Mouse (Mus musculus) stomach, postnatal 0 days (tissue): ENCODE measurements at regions not wholly inside any gene's neighbourhood (a gene's known extent, or its start where the extent isn't known, plus 50 kb on each side); places are given as distances from the start of the nearest gene placed in this dataset.
"Not testable (repeated sequence)": the region's sequence is repeated elsewhere in the genome, so short reads cannot be mapped to it uniquely, and the experiment has no call there.

Experiments used
- ATAC-seq: fragments of 200-750 bp; cut with Nextera tagmentation; 2 replicates; pipeline ENCODE4 v1.8.0; 2017; ENCODE audit not compliant: low FRiP score, low TSS enrichment
- DNase-seq: peaks from one replicate; pipeline ENCODE4 v3.0.0-alpha.2; 2016; ENCODE audit warnings: low spot score
- H3K27ac ChIP-seq: fragments of 300-500 bp; sonication (generic); replicated peaks from 2 replicates; pipeline ENCODE4 v1.5.1; 2014; ENCODE audit warnings: mild to moderate bottlenecking, control low read depth
- H3K27me3 ChIP-seq: fragments of 300-500 bp; sonication (generic); 2 replicates; pipeline ENCODE4 v1.6.1; 2014; ENCODE audit warnings: low read length; ENCODE audit not compliant: control insufficient read depth, insufficient read depth
- H3K36me3 ChIP-seq: fragments of 300-500 bp; sonication (generic); 2 replicates; pipeline ENCODE4 v1.6.1; 2014; ENCODE audit warnings: low read length, mixed read lengths; ENCODE audit not compliant: control insufficient read depth, insufficient read depth
- H3K4me1 ChIP-seq: fragments of 300-500 bp; sonication (generic); replicated peaks from 2 replicates; pipeline ENCODE4 v1.6.1; 2014; ENCODE audit warnings: antibody characterized with exemption; ENCODE audit not compliant: control insufficient read depth, insufficient read depth
- H3K4me2 ChIP-seq: fragments of 300-500 bp; sonication (generic); replicated peaks from 2 replicates; pipeline ENCODE4 v1.6.1; 2014; ENCODE audit warnings: low read depth, mild to moderate bottlenecking, control low read depth, moderate library complexity
- H3K4me3 ChIP-seq: fragments of 300-500 bp; sonication (generic); 2 replicates; pipeline ENCODE4 v1.5.1; 2014; ENCODE audit warnings: low read depth, low read length, control low read depth
- H3K9ac ChIP-seq: fragments of 300-500 bp; sonication (generic); 2 replicates; pipeline ENCODE4 v1.6.1; 2014; ENCODE audit warnings: mild to moderate bottlenecking, low read length, control low read depth, mixed read lengths
- H3K9me3 ChIP-seq: fragments of 300-500 bp; sonication (generic); 2 replicates; pipeline ENCODE4 v1.6.1; 2016; ENCODE audit warnings: low read length; ENCODE audit not compliant: control insufficient read depth
- CTCF ChIP-seq: IDR thresholded peaks from 2 replicates; pipeline ENCODE4 v1.5.1; 2016; ENCODE audit warnings: antibody characterized with exemption, low read depth, mild to moderate bottlenecking, moderate library complexity
- EP300 ChIP-seq: optimal IDR thresholded peaks from 2 replicates; pipeline ENCODE3; 2016; ENCODE audit warnings: antibody characterized with exemption
- WGBS: fragments of 180-500 bp; shearing (Covaris S2); extraction: QIAGEN DNeasy Blood & Tissue Kit; methylation state at CpG from one replicate; pipeline ENCODE4 v1.1.7; 2014; 5-methylcytosine and 5-hydroxymethylcytosine counted together

DNA sequence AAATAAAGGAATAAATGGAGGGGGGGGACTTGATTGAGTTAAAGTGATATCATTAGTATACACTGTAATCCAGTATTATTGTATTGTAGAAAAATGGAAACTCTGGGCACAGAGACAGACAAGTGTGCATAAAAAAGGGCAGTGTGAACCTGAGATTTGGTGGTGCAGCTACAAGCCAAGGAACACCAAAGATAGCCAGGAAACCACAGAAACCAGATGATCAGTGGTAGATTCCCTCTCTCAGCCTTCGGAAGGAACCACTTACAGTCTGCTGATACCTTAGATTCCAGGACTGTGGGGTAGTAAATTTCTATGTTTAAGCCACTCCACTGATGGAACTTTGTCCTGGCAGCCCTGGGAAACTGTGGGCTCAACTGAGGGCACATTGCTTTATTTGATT, 97.1 kb downstream of the Phlda1 start:
- Histone ChIP-seq H3K27me3 (no peaks in the 10 kb centered on the region), H3K4me3 (no peak overlapping the region), H3K36me3 (no peaks in the 10 kb centered on the region), H3K9ac (no peak overlapping the region), H3K4me2 (no peak overlapping the region), H3K9me3 (no peaks in the 10 kb centered on the region), H3K27ac (no peak overlapping the region), H3K4me1 (peaks cover 9% of the 10 kb centered on the region; the same call in 1 of the 2 replicates)
- DNase-seq (no peak), ATAC-seq (no peak)
- 84% methylated on average over 1 of the region's 1 CpGs for WGBS
- TF ChIP-seq EP300: no peak
- no peak for TF ChIP-seq CTCF

DNA sequence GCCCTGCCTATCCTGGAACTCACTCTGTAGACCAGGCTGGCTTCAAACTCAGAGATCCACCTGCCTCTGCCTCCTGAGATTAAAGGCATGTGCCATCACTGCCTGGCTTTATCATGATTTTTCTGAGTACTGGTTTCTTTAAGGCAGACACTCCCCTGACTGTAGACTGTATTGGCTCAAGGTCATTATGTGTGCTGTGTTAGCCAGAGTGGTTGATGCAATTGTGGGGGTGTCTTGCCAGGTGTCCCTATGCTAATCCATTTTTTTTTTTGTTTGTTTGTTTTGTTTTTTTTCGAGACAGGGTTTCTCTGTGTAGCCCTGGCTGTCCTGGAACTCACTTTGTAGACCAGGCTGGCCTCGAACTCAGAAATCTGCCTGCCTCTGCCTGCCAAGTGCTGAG, 101.3 kb downstream of the Phlda1 start:
- not testable (repeated sequence) for H3K9ac ChIP-seq, ATAC-seq, H3K4me3 ChIP-seq, H3K27me3 ChIP-seq, H3K27ac ChIP-seq, H3K36me3 ChIP-seq, DNase-seq, H3K4me2 ChIP-seq, H3K4me1 ChIP-seq, H3K9me3 ChIP-seq
- 95% methylated on average over 2 of the region's 2 CpGs for WGBS

DNA sequence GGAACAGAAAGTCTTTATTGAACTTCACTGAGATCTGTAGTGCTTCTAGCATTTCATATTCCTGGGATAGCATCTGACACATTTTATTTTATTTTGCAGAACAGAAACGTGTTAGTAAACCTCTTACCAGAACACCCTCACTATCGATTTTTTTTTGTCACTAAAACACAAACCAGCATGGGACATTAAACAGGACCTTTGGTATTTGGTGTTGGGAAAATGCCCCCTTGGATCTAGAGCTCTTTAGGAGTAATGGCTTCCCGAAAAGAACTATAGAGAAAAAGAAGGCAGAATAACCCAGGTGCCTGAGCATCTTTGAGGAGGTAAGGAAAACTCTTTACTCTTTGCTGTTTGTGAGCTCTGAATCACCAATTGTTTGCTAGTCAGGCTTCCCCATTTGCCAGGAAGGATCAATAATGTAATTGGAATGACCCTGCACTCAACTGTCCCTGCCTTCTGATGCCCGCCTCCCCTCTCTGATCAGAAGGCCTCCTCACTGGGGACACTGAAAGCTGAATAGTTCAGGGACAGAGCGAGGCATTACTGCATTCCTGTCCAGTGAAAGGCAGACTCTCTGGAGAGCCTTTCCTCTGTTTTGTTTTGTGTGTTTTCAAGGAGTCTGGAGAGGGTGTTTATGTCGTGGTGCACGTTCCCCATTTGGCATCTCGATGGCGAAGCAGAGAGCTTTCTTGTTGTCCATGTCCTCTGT, 102.5 kb downstream of the Phlda1 start:
- Histone ChIP-seq H3K4me2 (no peak overlapping the region), H3K27ac (no peak overlapping the region), H3K4me3 (no peak overlapping the region), H3K4me1 (no peaks in the 10 kb centered on the region), H3K27me3 (no peaks in the 10 kb centered on the region), H3K9ac (no peak overlapping the region), H3K36me3 (no peaks in the 10 kb centered on the region), H3K9me3 (no peaks in the 10 kb centered on the region)
- no peak for DNase-seq
- TF ChIP-seq CTCF (no peak), EP300 (no peak)
- no peak for ATAC-seq
- 73% methylated on average over 9 of the region's 9 CpGs for WGBS

DNA sequence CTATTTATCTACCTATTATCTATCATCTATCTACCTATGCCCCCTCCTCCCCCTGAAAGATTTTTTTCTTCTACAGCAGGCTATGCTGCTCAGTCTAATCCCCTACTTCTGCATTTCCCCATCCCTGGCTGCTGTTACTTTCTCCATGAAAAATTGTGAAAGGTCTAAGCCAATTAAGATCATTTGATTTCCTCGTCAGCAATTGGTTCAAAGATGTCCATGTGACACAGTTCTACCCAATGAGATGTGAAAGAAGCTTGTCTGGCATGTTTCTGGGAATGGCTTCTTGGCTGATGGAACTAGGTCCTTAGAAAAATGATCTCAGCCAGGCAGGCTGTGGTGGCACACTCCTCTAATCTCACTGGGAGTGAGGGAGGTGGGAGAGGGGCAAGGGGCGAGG, 103.8 kb downstream of the Phlda1 start:
- no peak overlapping the region for H3K4me3 ChIP-seq
- H3K4me1 ChIP-seq: no peaks in the 10 kb centered on the region
- ATAC-seq: no peak
- no peak for DNase-seq
- H3K27me3 ChIP-seq: no peaks in the 10 kb centered on the region
- H3K36me3 ChIP-seq: no peaks in the 10 kb centered on the region
- no peak overlapping the region for H3K4me2 ChIP-seq
- 84% methylated on average over 2 of the region's 2 CpGs for WGBS
- H3K27ac ChIP-seq: no peak overlapping the region
- H3K9ac ChIP-seq: no peak overlapping the region
- TF ChIP-seq CTCF: no peak
- no peak for TF ChIP-seq EP300
- H3K9me3 ChIP-seq: no peaks in the 10 kb centered on the region

DNA sequence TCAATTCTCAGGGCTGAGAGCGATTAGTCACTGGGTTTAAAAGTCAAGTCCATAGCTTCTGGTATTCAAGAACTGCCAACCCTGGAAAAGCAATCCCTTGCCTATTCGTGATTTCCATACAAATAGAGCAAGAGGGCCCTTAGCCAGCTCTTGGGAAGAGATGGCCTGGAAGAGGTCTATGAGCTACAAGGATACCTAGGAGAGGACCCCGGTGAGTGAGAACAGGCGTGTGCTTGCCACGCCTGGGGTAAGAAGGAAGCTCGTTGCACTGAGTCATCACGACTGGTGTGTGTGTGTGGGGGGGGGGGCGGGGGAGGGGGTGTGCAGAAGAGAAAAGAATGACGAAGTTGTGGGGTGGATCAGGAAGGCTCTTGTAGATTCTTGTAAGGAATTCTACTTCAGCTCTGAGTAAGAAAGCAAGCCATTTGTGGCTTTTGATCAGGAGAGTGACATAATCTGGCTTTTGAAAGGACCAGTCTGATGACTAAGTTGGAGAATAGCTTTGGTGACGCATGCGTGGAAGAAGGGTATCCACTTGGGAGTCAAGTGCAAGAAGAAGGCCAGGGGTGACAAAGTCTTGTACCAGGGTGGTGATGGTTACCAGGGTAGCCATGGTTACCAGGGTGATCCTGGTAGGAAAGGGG, 113.7 kb downstream of the Phlda1 start:
- no peak overlapping the region for H3K27ac ChIP-seq

DNA sequence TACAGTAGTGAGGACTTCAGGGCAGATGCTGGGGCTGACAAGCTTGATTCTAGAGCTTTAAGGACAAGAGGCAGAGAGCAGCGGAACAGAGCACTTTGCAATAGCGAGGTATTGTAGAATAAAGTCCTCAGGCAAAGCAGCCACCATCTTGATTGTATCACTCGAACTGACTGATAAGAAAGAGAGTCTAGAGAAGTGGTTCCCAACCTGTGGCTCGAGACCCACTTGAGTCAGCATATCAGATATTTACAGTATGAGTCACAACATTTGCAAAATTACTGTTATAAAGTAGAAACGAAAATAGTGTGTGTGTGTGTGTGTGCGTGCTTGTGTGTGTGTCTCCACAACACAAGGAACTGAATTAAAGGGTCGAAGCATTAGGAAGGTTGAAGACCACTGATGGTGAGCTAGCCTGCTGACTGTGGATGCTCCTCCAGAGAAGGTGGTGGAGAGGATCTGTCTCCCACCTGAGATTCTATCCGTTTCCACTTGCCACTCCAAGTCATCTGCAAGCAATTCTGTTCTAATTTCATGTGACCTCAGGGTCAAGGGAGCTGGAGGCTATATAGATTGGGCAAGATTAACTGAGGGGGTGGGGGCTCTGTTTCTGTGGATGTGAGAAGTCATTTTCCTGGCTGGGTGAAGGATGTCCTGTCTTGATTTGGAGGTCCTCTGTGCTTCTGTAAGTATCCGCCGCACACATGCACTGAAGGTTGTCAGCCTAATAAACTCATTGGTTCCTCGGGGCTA, 115.0 kb downstream of the Phlda1 start:
- DNase-seq: no peak
- no peaks in the 10 kb centered on the region for H3K9me3 ChIP-seq
- no peak overlapping the region for H3K9ac ChIP-seq
- H3K36me3 ChIP-seq: no peaks in the 10 kb centered on the region
- WGBS: 73% methylated on average over 11 of the region's 11 CpGs
- H3K4me3 ChIP-seq: no peak overlapping the region
- H3K4me1 ChIP-seq: no peaks in the 10 kb centered on the region
- no peaks in the 10 kb centered on the region for H3K27me3 ChIP-seq
- no peak for ATAC-seq
- H3K4me2 ChIP-seq: no peak overlapping the region
- no peak overlapping the region for H3K27ac ChIP-seq
- TF ChIP-seq EP300: no peak
- TF ChIP-seq CTCF: no peak

More for the DNA sequence above, 113.7 kb downstream of the Phlda1 start:
- Histone ChIP-seq H3K27me3 (no peaks in the 10 kb centered on the region), H3K4me3 (no peak overlapping the region), H3K9ac (no peak overlapping the region), H3K9me3 (no peaks in the 10 kb centered on the region), H3K4me1 (no peaks in the 10 kb centered on the region), H3K36me3 (no peaks in the 10 kb centered on the region), H3K4me2 (no peak overlapping the region)
- TF ChIP-seq EP300 (no peak), CTCF (no peak)
- ATAC-seq: peak; percentile 82
- peak; percentile 47 for DNase-seq
- 69% methylated on average over 11 of the region's 11 CpGs for WGBS
